ENCODE assay signal across 28 mouse cellular contexts in the genomic region with DNA sequence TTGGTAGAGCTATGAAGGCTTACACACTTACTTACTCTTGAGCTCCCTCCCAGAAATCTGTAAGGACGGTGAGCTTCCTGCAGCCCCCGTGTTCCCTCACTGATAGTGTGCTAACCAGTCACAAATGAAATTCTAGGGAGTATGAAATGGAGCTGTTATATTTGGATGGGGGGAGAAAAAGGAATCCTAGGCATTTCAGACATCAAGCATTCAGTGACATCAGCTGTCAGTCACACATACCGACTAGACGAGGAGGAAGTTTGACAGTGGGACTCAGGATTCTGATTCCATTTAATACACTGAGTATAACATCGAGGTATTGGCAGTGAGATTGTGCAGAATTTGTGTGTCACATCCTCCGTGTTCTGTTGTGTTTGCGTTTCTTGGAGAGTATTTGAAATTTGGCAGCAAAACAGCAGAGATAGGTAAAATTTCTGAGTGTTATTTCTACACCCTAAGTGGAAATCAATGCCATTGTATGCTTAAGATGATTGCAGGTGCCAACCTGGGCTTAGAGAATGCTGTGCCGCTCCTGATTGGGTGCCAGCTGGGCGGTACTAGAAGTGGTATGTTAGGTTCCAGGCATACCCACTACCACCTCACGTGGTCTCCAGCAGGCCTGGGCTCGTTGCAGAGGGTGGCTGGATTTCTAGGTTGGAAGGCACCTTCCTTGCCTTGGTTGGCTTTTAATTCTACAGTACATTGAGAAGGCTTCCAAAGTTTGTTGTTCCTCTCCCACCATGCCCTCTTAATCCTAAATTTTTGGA.
DNase-seq lines count a peak whose midpoint lies in the region; ATAC-seq and TF ChIP-seq lines count a peak whose summit lies in the region.
"Had no signal": no experiment of that assay in that cellular context is flagged by ENCODE, and none has a peak within 500 bp of the region (broad histone marks: within the 10 kb centered on the region; RNA-seq: fewer than 3 reads in every experiment).

No protein-coding gene starts in this region.

- H3K27me3 ChIP-seq in heart, embryonic 13.5 days (replicated peaks): no peaks in the 10 kb centered on the region
- no peaks in the 10 kb centered on the region for H3K27me3 ChIP-seq in stomach, postnatal 0 days (ENCODE audit: control insufficient read depth, insufficient read depth, low read length)
- H3K27me3 ChIP-seq: hindbrain, embryonic 15.5 days; limb, embryonic 13.5 days; liver, embryonic 13.5 days had no signal

- 48% methylated on average over 11 of the region's 11 CpGs for WGBS in heart, embryonic 13.5 days
- 56% methylated on average over 11 of the region's 11 CpGs for WGBS in stomach, postnatal 0 days

- H3K9me3 ChIP-seq in heart, embryonic 13.5 days: no peaks in the 10 kb centered on the region
- no peaks in the 10 kb centered on the region for H3K9me3 ChIP-seq in stomach, postnatal 0 days (ENCODE audit: control insufficient read depth, low read length)
- H3K9me3 ChIP-seq: hindbrain, embryonic 10.5 days; hindbrain, embryonic 15.5 days; limb, embryonic 13.5 days; liver, embryonic 13.5 days had no signal

- ATAC-seq in heart, embryonic 13.5 days (ENCODE audit: extremely low read depth, insufficient number of reproducible peaks, low FRiP score, low TSS enrichment): no peak
- ATAC-seq in stomach, postnatal 0 days (ENCODE audit: low FRiP score, low TSS enrichment): peak; percentile 51; the same call in 1 of the 2 replicates
- ATAC-seq: forebrain, embryonic 16.5 days; midbrain, embryonic 16.5 days had no signal

- H3K4me3 ChIP-seq in heart, embryonic 13.5 days: no peak overlapping the region
- H3K4me3 ChIP-seq in stomach, postnatal 0 days (ENCODE audit: low read depth, low read length): no peak overlapping the region
- no peak overlapping the region for H3K4me3 ChIP-seq in layer of hippocampus, adult 2 months
- H3K4me3 ChIP-seq: erythroblast, embryonic 14.5 days; hindbrain, embryonic 10.5 days; hindbrain, embryonic 15.5 days; limb, embryonic 13.5 days; liver, embryonic 13.5 days had no signal

- H3K27ac ChIP-seq in heart, embryonic 13.5 days (replicated peaks): peak overlapping the region; percentile 60
- H3K27ac ChIP-seq in stomach, postnatal 0 days (replicated peaks): no peak overlapping the region
- no peak overlapping the region for H3K27ac ChIP-seq in layer of hippocampus, adult 2 months
- H3K27ac ChIP-seq: hindbrain, embryonic 10.5 days; hindbrain, embryonic 15.5 days; liver, embryonic 13.5 days had no signal

- intact Hi-C loops in heart, postnatal 25 days (cut with DNase I): no loop called here

- DNase-seq in heart, postnatal 25 days (ENCODE audit: low spot score): no peak
- DNase-seq in heart, postnatal 4 days: peak; percentile 36
- no peak for DNase-seq in heart, adult 11 months
- peak; percentile 58 for DNase-seq in urinary bladder, postnatal 14 days (ENCODE audit: low spot score)
- DNase-seq in urinary bladder, postnatal 10 days (ENCODE audit: low spot score): no peak
- DNase-seq in stomach, postnatal 0 days (ENCODE audit: low spot score): no peak
- no peak for DNase-seq in layer of hippocampus, adult 2 months (ENCODE audit: low spot score in 2 of 2)
- DNase-seq: adrenal gland, adult 2 months; B cell, adult 2 months; cerebellum, adult 2 months; cerebellum, postnatal 14 days; gastrocnemius, postnatal 10 days; kidney, adult 11 months; kidney, postnatal 36 days; liver, embryonic 13.5 days; lung, adult 2 months; lung, postnatal 14 days; right cerebral cortex, postnatal 25 days; thymus, adult 18-20 months; thymus, postnatal 25 days had no signal

- H3K9ac ChIP-seq in heart, embryonic 13.5 days: no peak overlapping the region
- H3K9ac ChIP-seq in stomach, postnatal 0 days (ENCODE audit: low read length): no peak overlapping the region
- H3K9ac ChIP-seq: hindbrain, embryonic 15.5 days; limb, embryonic 13.5 days; liver, embryonic 13.5 days had no signal

- TF ChIP-seq EP300 in stomach, postnatal 0 days (optimal IDR thresholded peaks at IDR 0.05): no peak

- H3K36me3 ChIP-seq in heart, embryonic 13.5 days: no peaks in the 10 kb centered on the region
- no peaks in the 10 kb centered on the region for H3K36me3 ChIP-seq in stomach, postnatal 0 days (ENCODE audit: control insufficient read depth, insufficient read depth, low read length)
- H3K36me3 ChIP-seq: hindbrain, embryonic 10.5 days; hindbrain, embryonic 15.5 days; liver, embryonic 13.5 days had no signal

- no peak for TF ChIP-seq CTCF in stomach, postnatal 0 days (IDR thresholded peaks at IDR 0.05; ENCODE audit: low read depth)
- TF ChIP-seq CTCF in layer of hippocampus, adult 2 months (conservative IDR thresholded peaks at IDR 0.05): no peak

- peaks cover 64% of the 10 kb centered on the region for H3K4me1 ChIP-seq in heart, embryonic 13.5 days
- H3K4me1 ChIP-seq in stomach, postnatal 0 days (replicated peaks; ENCODE audit: control insufficient read depth, insufficient read depth): no peaks in the 10 kb centered on the region
- H3K4me1 ChIP-seq: hindbrain, embryonic 15.5 days had no signal

- peak overlapping the region; percentile 27 for H3K4me2 ChIP-seq in heart, embryonic 13.5 days
- no peak overlapping the region for H3K4me2 ChIP-seq in stomach, postnatal 0 days (replicated peaks; ENCODE audit: low read depth)
- H3K4me2 ChIP-seq: hindbrain, embryonic 15.5 days; limb, embryonic 13.5 days; liver, embryonic 13.5 days; midbrain, embryonic 11.5 days had no signal

Comparison
In these comparisons a context has a peak if more than half of its experiments do, and no peak if none do; other contexts are left out.
1. DNase-seq: peak in heart, postnatal 4 days (single experiment) and urinary bladder, postnatal 14 days (single experiment); none in heart, postnatal 25 days (single experiment), heart, adult 11 months (single experiment), urinary bladder, postnatal 10 days (single experiment), stomach, postnatal 0 days (single experiment) and layer of hippocampus, adult 2 months (0 of 2).